Mouse (Mus musculus) heart, adult 9 months (tissue): ENCODE measurements around the gene Snx22.

Source experiments
- DNase-seq, 2 experiments: peaks; one replicate each; pipeline ENCODE4 v3.0.0; 2022; ENCODE audit warnings: low spot score in 2 of 2

Gene Snx22

DNA sequence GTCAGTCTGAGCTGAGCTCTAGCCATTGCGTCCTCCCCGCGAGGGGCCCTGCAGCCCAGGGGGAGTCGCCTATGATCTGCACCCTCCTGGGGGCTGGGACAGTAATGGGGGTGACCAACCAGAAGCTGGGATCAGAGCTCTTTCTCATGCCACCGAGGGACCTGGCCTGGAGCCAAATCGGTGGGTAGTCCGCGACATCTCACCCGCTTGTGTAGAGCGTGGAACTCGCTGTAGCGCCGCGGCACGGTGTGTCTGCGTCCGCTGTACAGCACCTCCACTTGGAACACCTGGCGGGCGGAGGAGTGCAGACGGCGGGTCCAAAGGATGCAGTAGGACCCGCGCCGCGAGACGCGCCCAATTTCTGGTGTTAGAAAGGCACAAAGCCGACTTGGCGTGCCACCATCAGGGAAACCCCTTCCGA is 538 bp downstream of the Snx22 start:
- no peak for DNase-seq

DNA sequence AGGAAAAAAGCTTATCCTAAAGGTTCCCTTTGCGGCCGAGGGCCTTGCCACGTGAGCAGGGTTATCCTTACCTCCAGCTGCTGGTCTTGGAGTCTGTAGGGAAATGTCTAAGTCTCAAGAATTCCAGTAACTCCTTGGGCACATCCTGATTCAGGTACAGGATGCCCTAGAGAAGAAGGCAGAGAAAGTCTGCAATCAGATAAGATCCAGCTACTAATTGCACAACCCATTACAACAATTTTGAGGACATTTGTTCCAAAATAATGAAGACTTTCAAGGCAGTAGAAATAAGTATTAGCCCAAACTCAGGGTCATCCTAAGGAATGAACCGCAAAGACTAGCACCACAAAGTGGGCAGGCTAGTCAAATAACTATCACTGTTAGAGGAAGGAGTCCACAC is 1.5 kb downstream of the Snx22 start:
- no peak for DNase-seq

DNA sequence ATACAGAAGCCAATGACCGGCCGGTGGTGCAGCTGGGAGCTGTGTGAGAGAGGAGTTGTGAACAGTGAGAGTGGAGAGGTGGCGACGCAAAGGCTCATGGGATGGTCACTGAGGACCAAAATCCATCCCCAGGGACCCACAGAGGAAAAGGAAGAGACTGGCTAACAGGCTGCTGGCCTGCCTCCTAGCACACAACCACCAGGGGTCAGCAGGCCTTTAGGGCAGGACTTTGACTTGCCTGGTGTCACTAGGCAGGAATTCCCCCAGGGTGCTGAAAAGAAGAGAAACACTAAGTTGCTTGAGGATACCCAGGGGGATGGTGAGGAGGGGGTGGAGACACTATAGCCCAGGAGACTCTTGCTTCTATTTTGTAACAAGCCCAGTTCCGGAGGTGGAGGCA is 2.0 kb downstream of the Snx22 start:
- peak; percentile 55 to 57 for DNase-seq

DNA sequence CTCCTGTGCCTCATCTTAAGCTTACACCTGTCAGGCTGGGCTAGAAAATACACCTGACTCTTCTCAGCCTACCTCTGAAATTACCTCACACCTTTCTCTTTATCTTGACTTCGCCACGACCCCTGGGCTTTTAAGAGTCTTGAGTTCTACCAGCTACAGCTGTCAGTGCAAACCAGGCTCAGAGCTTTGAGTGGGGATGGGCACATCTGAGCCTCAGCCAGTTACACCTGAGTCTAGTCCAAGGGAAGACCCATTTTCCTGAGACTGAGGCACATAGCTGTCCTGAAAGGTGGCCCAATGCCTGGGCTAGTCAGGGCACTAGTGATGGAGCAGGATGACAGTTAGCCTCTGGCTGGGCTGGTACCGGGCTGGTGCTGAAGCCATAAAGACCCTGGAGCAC is 2.7 kb downstream of the Snx22 start:
- DNase-seq: no peak

DNA sequence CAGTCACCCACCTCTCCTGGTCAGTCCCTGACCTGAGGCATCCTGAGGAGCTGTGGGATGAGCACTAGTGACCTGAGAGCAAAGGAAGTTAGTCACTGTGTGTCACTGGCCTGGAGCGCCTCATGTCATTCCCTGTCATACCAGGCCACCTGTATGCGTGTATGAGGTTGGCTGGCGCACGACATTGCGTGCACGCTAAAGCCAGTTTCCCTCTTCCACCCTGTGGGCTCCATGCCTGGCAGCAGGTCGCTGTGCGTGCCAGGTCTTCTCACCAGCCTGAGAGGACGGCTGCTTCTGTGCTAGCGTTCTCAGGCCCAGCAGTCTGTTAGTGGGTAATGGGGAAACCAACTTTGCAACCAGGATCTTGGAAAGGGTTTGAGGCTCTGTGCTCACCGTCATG is 5.2 kb downstream of the Snx22 start:
- DNase-seq: no peak

DNA sequence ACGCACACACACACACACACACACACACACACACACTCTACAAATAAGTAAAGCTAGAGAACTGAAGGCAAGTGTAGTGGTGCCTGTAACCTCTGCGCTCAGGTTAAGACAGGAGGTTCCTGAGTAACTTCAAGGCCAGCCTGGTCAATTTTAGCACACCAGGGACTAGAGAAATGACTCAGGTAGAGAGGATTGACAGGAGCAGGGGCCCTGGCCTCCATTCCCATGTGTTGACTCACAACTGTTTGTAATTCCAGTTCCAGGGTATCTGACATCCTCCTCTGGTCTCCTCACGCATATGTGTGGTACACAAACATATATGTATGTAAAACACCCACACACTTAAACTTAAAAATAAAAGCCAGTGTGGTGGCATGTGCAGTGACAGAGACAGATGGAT is 6.1 kb downstream of the Snx22 start:
- DNase-seq: no peak

DNA sequence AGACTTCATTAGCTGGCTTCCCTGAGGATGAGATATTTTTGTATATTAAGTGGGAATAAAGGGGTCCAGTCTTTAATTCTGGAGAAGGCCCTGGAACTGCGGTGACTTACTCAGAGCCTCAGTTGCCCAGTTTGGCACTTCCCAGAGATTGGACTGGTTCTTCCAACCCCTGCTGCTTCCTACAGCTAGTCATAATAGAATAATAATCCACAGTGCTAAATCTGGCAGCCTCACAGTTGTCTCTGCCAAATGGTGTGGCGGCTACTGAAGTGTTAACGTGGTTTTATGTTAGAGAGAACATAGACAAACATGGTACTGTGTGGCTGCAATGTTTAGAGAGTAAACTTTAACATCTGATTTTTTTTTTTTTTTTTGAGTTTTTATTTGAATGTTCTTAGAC is 7.9 kb downstream of the Snx22 start:
- no peak for DNase-seq

DNA sequence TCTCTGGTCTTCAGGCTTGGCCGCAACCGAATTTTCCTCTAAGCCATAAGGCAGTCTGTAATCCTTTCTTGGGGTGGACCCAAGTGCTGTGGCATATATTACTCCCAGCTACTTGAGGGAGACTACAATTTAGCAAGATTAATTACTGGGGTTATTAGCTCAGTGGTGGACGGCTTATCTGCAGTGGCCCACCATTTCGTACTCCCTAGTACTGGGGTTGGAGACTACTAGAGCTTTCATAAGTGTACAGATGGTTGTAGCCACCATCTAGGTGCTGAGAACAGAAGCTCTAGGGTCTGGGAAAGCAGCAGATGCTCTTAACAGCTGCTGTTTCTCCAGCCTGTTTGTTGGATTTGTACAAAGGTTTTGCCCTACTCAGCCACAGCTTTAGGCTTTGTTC is 8.5 kb downstream of the Snx22 start:
- DNase-seq: no peak

DNA sequence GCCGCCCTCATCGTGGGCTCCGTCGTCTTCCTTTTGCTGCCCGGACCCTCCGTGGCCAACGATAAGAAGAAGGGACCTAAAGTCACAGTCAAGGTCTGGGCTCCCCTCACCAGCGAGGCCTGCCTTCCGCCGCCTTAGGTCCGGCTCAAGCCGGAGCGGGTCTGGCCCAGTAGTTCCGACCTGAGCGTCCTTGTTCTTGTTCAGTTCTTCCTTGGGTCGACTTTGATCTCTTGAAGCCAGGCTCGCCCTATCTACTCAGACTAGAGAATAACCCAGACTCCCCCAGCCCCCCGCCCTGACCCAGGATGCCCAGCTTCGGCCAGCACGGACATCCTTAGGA is 9.2 kb downstream of the Snx22 start:
- no peak for DNase-seq

DNA sequence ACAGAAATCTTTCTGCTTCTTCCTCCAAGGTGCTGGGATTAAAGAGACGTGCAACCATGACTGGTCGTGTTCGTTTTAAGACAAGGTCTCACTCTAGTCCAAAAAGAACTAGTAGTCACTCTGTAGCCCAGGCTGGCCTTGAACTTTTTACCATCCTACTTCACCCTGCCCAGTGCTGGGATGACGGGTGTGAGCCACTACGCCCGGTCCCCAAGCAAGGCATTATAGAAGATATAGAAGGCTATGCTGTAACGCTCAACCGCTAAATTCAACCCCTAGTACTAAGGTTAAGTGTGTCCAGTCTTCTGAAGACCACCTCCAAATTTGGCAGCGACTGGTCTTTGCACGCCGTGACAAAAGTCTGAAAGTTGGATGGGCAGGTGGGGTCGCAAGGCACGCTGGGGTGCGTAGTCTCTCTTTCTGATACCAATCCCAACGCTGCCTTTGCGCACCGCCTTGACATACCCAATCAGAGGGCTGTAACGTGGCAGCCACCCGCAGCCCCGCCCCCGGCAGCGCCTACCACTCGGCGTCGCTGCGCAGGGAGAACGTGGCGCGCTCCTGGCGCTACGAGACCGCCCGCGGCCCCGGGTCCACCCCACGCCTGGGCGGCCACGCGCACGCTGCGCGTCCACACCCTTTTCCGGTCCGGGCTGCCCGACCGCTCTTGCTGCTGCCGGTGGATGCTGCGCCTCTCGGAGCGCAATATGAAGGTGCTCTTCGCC is 9.8 kb downstream of the Snx22 start, which contains the start of gene Ppib:
Gene Ppib (plus strand): TSS at position 640 of the 725 bp plus-strand sequence.
- peak; percentile 99 for DNase-seq

DNA sequence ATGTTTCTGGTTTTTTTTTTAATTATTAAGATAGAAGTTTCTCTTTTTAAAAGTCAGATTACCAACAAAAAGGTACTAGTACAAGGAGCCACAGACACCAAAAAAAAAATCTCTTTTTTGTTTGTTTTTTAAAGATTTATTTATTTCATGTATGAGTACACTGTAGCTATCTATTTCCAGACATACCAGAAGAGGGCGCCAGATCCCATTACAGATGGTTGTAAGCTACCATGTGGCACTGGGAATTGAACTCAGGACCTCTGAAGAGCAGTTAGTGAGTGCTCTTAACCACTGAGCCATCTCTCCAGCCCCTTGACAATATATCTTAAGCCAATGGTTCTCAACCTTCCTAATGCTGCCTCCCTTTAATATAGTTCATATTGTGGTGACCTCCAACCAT is 15.9 kb downstream of the Snx22 start:
- DNase-seq: no peak

DNA sequence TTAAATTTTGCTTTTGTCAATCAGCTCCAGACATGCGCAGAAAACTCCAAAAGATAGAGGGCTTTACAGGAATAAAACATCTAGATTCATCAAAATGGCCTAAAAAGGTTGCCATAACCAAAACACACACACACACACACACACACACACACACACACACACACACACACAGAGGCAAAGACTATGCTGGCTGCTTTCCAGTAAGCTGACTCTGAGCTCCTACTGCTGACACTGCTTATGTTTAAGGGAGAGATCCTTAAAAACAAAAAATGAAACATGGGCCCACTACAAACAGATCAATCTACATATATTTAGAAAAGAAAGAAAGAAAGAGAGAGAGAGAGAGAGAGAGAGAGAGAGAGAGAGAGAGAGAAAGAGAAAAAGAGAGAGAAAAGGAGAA is 16.8 kb downstream of the Snx22 start:
- DNase-seq: no peak

DNA sequence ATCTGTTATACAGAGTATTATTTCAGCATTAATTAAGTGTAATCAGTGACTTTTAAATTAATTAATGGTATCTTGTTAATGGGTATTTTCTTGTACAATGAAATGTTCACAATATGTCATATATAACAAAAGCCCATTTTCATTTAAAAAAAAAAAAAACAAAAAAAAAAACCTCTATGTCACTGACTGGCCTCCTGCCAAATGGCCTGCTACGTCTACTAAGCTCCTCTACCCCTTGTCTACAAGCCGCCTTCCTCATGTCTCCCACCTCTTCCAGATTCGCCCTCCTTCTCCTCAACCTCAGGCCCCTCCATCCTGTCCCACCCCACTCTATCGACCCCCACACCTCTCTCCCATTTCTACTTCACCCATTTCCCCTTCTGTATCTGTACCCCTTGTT is 18.0 kb downstream of the Snx22 start:
- no peak for DNase-seq

DNA sequence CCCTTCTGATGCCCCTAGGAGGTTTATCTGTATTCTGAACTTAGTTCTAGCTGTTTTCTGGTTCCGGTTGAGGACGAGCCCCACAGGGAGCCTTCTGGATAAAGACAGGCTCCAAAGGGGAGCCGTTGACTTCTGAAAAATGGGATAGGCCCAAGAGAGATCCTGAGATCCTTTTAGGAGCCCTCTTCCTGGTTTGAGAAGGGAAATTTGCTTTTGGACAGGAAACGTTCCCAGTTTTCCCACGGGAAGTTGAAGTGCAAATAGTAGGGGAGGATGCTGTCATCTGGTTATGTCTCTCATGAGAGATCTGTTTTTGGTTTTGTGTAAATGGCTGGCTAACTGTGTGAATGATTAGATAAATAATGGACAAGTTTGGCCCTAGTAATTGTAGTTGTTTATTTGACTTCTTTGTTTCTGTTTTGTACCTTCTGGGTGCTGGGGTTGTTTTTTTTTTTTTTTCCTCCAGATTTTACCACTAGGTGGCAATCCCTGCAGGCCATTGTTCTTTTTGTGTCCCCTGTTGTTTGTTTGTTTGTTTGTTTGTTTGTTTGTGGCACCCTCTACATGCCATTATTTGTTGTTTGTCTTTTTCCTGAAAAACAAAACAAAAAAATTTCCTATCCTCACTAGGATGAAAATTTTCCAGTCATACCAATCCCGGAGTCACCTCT is 19.5 kb downstream of the Snx22 start:
- DNase-seq: peak in 1 of 2 experiments; percentile 21

DNA sequence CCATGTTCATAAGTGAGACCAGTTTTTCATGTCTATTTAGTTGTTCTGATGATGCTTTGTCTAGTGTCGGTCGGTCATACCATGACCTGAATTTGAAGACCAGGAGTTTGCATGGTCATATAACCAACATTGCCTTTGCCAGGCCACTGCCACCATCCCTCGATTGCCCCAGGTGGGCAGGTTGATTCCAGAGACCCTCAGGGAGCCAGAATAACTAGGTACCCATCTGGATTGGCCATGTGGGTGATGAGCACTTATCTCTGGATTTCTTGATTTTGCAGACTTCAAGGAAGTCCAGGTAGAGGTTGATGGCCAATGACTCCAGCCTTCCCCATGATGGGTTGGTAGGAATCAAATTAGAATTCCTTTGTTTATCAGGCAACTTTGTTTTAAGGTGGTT is 26.3 kb downstream of the Snx22 start:
- no peak for DNase-seq

DNA sequence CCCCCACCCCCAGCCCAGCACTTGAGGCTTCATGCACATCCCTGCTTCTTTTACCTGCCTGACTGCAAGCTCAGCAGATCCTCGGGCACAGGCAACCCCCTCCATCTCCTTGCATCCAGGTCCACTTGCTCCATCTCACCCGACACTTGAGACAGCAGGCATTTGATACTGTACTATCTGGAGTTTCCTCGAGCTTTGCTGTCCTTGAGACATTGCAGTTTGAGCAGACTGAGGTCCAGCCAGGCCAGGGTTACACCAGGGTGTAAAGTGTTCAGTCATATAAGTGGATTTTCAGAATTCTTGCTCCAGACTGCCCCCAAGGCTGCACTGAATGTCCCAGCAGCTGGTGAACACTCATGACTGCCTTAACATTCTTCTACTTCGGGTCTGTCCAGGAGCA is 27.2 kb downstream of the Snx22 start:
- no peak for DNase-seq

DNA sequence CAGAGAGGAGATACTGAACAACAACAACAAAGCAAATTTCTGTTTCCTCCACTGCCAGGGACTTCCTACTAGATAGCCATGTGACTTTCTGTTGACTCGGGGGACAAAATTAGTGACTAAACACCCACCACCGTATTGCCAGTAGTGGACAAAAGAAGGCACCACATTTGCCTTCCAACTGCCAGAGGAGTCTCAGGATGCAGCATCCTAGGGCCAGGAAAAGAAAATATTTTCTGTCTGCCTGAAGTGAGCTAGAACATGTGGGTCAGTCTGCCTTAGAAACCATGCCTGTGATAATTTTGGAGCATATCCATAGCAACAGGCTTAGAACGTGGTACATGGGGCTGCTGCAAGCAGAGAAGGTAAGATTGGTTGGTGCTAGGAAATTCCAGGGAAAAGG is 28.7 kb downstream of the Snx22 start:
- DNase-seq: no peak

DNA sequence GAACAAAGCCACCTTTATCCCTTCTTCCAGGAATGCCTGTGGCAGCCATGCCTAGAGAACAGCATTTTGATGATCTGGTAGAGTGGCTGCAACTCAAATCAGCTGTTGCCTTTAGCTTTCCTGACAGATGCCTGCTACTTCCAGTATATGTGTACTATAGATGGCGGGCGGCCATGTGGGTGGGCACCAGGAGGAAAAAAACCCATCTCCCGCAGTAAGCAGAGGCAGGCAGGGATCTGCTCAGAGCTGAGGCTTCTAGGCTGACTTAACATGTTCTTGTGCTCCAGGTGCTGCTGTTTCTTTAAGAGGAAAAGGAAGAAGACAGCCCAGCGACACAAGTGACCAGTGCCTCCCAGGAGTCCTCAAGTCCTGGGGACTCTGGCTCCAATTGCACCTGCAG is 30.2 kb downstream of the Snx22 start:
- DNase-seq: no peak

DNA sequence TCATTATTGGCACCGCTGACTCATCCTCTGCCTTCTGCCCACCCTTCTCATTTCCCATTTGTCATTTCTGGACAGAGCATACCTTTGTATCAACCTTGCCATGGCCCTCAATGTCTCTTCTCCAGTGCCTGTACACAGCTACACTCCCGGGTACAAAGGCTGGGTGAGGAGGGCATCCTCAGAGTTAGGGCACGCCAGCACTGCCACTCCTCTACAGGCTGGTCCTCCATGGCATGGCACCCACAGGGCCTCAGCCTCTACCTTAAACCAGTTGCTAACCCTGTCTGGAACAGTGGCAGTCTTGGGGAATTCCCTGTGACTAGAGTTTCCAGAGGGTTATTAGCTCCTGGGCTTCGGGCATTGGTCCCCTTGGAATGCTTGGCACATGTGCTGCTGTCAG is 30.9 kb downstream of the Snx22 start:
- no peak for DNase-seq

DNA sequence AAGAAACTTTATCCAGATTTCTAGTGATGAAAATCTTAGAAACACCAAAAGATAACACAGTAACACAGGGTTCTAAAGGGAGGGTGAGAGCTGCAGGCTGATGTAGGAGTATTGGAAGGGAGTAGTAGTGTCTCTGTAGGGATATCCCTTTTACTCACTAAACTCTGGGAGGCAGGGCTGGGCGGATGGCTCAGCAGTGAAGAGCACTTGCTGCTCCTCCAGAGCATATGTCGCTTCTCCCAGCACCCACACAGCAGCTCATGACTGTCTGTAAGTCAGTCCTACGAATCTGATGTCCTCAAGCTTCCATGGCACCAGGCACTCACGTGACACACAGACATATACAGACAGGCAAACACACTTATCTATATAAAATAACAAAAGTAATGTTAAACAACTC is 31.4 kb downstream of the Snx22 start:
- no peak for DNase-seq

DNA sequence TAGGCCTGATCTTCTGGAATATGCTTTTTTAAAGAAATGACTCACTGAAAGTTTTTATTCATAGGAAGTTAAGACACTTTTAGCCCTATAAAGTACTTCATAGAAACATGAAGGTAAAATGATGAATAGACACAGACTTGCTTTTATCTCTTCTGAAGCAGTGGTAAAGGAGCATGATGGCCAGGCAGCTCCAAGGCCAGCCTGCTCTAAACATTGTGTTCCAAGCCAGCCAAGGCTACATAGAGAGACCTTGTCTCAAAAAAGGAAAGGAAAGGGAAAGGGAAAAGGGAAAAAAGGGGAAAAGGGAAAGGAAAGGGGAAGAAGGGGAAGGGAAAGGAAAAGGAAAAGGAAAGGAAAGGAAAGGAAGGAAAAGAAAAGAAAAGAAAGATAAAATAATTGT is 48.9 kb downstream of the Snx22 start:
- DNase-seq: no peak
